Mouse (Mus musculus) hindbrain, postnatal 0 days (tissue): ENCODE data around the gene Ccdc107. TPM values are rescaled to one million over a fixed set of nuclear protein-coding genes. Genes with fewer than 3 reads are reported as not detected.

ENCODE experiments used
- ATAC-seq: fragments of 200-750 bp; cut with Nextera tagmentation; 2 replicates; pipeline ENCODE4 v1.8.0; 2017; ENCODE audit warnings: mild to moderate bottlenecking, moderate TSS enrichment, moderate library complexity
- DNase-seq: peaks from one replicate; pipeline ENCODE4 v3.0.0-alpha.2; 2015; ENCODE audit warnings: low spot score
- H3K27ac ChIP-seq: fragments of 300-500 bp; sonication (generic); 2 replicates; pipeline ENCODE4 v1.5.1; 2014; ENCODE audit warnings: mild to moderate bottlenecking
- H3K27me3 ChIP-seq: fragments of 300-500 bp; sonication (generic); 2 replicates; pipeline ENCODE4 v1.6.1; 2014; ENCODE audit warnings: low read length, mixed read lengths; ENCODE audit not compliant: insufficient read depth
- H3K36me3 ChIP-seq: fragments of 300-500 bp; sonication (generic); 2 replicates; pipeline ENCODE4 v1.6.1; 2014; ENCODE audit warnings: low read length, mixed read lengths; ENCODE audit not compliant: insufficient read depth
- H3K4me1 ChIP-seq: fragments of 300-500 bp; sonication (generic); 2 replicates; pipeline ENCODE4 v1.6.1; 2014; ENCODE audit warnings: antibody characterized with exemption, low read length, mixed read lengths; ENCODE audit not compliant: insufficient read depth
- H3K4me2 ChIP-seq: fragments of 300-500 bp; sonication (generic); 2 replicates; pipeline ENCODE4 v1.6.1; 2014; ENCODE audit warnings: low read depth, mild to moderate bottlenecking, low read length, moderate library complexity, mixed read lengths
- H3K4me3 ChIP-seq: fragments of 300-500 bp; sonication (generic); 2 replicates; pipeline ENCODE4 v1.5.1; 2014; ENCODE audit warnings: low read length
- H3K9ac ChIP-seq: fragments of 300-500 bp; sonication (generic); replicated peaks from 2 replicates; pipeline ENCODE4 v1.6.1; 2014; ENCODE audit warnings: mild to moderate bottlenecking, low read length, moderate library complexity, mixed read lengths
- H3K9me3 ChIP-seq: fragments of 300-500 bp; sonication (generic); 2 replicates; pipeline ENCODE4 v1.6.1; 2016; ENCODE audit warnings: low read length, mixed read lengths
- CTCF ChIP-seq: IDR thresholded peaks from 2 replicates; pipeline ENCODE4 v1.5.1; 2016; ENCODE audit warnings: antibody characterized with exemption, control low read depth, low read depth
- WGBS: fragments of 180-500 bp; shearing (Covaris S2); extraction: QIAGEN DNeasy Blood & Tissue Kit; methylation state at CpG from one replicate; pipeline ENCODE4 v1.1.7; 2014; 5-methylcytosine and 5-hydroxymethylcytosine counted together
- polyA plus RNA-seq: library from polyadenylated mRNA; unstranded; fragments of >200 nt; fragmentation: Nextera tagmentation; extraction: Ambion mirVana; gene quantifications from 2 replicates; pipeline ENCODE4 v1.2.1, GENCODE M21; 2015
- total RNA-seq: library from RNA; depleted of rRNA; stranded (reverse); fragments of >200 nt; gene quantifications from 2 replicates; pipeline ENCODE4 v1.2.3, GENCODE M21; 2014; rRNA removed

The Ccdc107 gene
- total RNA-seq, result 36.6 and 89.9 TPM in 2 replicates
- polyA plus RNA-seq, result 104 and 108 TPM in 2 replicates

GRCm38 (mm10) chr4:43492821-43493185, at the start of gene Ccdc107:
Gene Ccdc107 (plus strand): TSS chr4:43492900.
- WGBS, result 0% methylated on average over 25 of the region's 25 CpGs

GRCm38 (mm10) chr4:43443511-43443910, 49.2 kb upstream of the Ccdc107 start:
- H3K27ac ChIP-seq, result peak overlapping the region; percentile 91
- H3K4me1 ChIP-seq, result peaks cover 9% of the 10 kb centered on the region
- peak overlapping the region; percentile 99 for H3K9ac ChIP-seq
- H3K36me3 ChIP-seq, result peaks cover 29% of the 10 kb centered on the region
- WGBS, result 1% methylated on average over 25 of the region's 28 CpGs
- no peak for TF ChIP-seq CTCF
- no peaks in the 10 kb centered on the region for H3K27me3 ChIP-seq
- no peaks in the 10 kb centered on the region for H3K9me3 ChIP-seq
- peak overlapping the region; percentile 93 for H3K4me2 ChIP-seq
- H3K4me3 ChIP-seq, result peak overlapping the region; percentile 96
- DNase-seq, result peak; percentile 34
- peak; percentile 5; the same call in 1 of the 2 replicates for ATAC-seq

More at GRCm38 (mm10) chr4:43492821-43493185, at the start of gene Ccdc107:
- peak within 1 kb of the TSS; percentile 79 for H3K4me3 ChIP-seq
- no peaks in the 10 kb centered on the region for H3K9me3 ChIP-seq
- peak within 1 kb of the TSS; percentile 93 for H3K27ac ChIP-seq
- peak within 1 kb of the TSS; percentile 78 for H3K9ac ChIP-seq
- ATAC-seq (peak; percentile 97), DNase-seq (peak; percentile 98)
- peak; percentile 32; the same call in 1 of the 2 replicates for TF ChIP-seq CTCF
- no peaks in the 10 kb centered on the region for H3K27me3 ChIP-seq
- H3K4me1 ChIP-seq, result peaks cover 4% of the 10 kb centered on the region
- peak within 1 kb of the TSS; percentile 58 for H3K4me2 ChIP-seq
- H3K36me3 ChIP-seq, result no peaks in the 10 kb centered on the region; the same call in 1 of the 2 replicates

- no peak overlapping the region for H3K9ac ChIP-seq
- DNase-seq, result no peak
- H3K27ac ChIP-seq, result no peak overlapping the region
- no peaks in the 10 kb centered on the region for H3K9me3 ChIP-seq
- 72% methylated on average over 13 of the region's 13 CpGs for WGBS
- no peak overlapping the region for H3K4me2 ChIP-seq
- peaks cover 29% of the 10 kb centered on the region for H3K36me3 ChIP-seq
- no peak for TF ChIP-seq CTCF
- H3K27me3 ChIP-seq, result no peaks in the 10 kb centered on the region
- no peak overlapping the region for H3K4me3 ChIP-seq
- no peak for ATAC-seq
- H3K4me1 ChIP-seq, result peaks cover 9% of the 10 kb centered on the region
Observed at GRCm38 (mm10) chr4:43447251-43447650, 45.4 kb upstream of the Ccdc107 start.

DNA sequence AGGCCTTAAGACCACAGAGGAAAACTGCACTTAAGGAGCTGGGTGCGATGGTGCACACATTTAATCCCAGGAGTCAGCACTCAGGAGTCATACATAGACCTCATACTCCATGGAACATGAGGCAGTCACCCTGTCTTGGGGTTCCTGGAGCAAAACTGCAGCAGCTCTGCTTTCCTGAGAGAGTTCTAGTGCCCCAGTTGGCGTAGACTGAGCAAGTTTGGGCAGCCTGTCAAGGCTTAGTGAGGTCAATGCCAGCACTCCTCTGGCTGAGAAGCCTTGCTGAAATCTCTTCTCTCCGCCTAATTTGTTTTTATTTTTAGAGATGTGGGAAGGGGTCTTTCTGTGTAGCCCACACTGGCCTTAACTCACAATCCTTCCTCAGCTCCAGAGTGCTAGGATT, 44.1 kb upstream of the Ccdc107 start:
- no peak overlapping the region for H3K4me3 ChIP-seq
- no peak for TF ChIP-seq CTCF
- no peaks in the 10 kb centered on the region for H3K27me3 ChIP-seq
- peak; percentile 40 for DNase-seq
- H3K36me3 ChIP-seq, result peaks cover 29% of the 10 kb centered on the region
- H3K4me2 ChIP-seq, result no peak overlapping the region
- 81% methylated on average over 3 of the region's 3 CpGs for WGBS
- no peak overlapping the region for H3K9ac ChIP-seq
- no peak for ATAC-seq
- no peaks in the 10 kb centered on the region for H3K9me3 ChIP-seq
- H3K27ac ChIP-seq, result no peak overlapping the region
- peaks cover 13% of the 10 kb centered on the region for H3K4me1 ChIP-seq

- no peak for TF ChIP-seq CTCF
- ATAC-seq, result no peak
- WGBS, result 60% methylated on average over 11 of the region's 11 CpGs
- H3K4me1 ChIP-seq, result peaks cover 11% of the 10 kb centered on the region; the same call in 1 of the 2 replicates
- no peak overlapping the region for H3K9ac ChIP-seq
- no peaks in the 10 kb centered on the region for H3K9me3 ChIP-seq
- H3K27me3 ChIP-seq, result no peaks in the 10 kb centered on the region; the same call in 1 of the 2 replicates
- H3K36me3 ChIP-seq, result peaks cover 5% of the 10 kb centered on the region
- H3K4me2 ChIP-seq, result no peak overlapping the region
- H3K27ac ChIP-seq, result no peak overlapping the region
- H3K4me3 ChIP-seq, result no peak overlapping the region
- no peak for DNase-seq
Observed at GRCm38 (mm10) chr4:43452315-43452714, 40.4 kb upstream of the Ccdc107 start.

DNA sequence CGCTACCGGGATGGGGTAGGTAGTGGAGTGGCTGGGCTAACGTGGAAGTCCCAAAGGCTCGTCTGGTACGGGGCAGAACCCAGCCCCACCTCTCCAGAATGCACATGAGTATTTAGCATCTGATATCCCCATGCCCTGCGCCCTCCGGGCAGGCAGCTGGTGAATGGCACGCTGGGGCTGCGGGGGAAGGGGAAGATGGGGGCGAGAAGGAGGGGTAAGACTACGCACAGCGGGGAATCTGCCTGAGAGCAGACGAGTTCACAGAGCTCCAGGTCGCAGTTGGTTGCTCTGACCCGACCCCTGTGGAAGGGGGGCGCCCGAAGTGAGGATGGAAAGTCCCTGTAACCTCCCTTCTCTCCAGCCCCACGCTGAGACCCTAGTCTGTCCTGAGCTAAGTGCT, 39.3 kb upstream of the Ccdc107 start:
- Histone ChIP-seq H3K27ac (no peak overlapping the region), H3K36me3 (no peaks in the 10 kb centered on the region), H3K9ac (no peak overlapping the region), H3K4me2 (peak overlapping the region; percentile 41), H3K4me3 (peak overlapping the region; percentile 11), H3K27me3 (no peaks in the 10 kb centered on the region; the same call in 1 of the 2 replicates), H3K9me3 (no peaks in the 10 kb centered on the region), H3K4me1 (peaks cover 11% of the 10 kb centered on the region; the same call in 1 of the 2 replicates)
- TF ChIP-seq CTCF, result no peak
- ATAC-seq (no peak), DNase-seq (no peak)
- WGBS, result under 1% methylated on average over 16 of the region's 18 CpGs

DNA sequence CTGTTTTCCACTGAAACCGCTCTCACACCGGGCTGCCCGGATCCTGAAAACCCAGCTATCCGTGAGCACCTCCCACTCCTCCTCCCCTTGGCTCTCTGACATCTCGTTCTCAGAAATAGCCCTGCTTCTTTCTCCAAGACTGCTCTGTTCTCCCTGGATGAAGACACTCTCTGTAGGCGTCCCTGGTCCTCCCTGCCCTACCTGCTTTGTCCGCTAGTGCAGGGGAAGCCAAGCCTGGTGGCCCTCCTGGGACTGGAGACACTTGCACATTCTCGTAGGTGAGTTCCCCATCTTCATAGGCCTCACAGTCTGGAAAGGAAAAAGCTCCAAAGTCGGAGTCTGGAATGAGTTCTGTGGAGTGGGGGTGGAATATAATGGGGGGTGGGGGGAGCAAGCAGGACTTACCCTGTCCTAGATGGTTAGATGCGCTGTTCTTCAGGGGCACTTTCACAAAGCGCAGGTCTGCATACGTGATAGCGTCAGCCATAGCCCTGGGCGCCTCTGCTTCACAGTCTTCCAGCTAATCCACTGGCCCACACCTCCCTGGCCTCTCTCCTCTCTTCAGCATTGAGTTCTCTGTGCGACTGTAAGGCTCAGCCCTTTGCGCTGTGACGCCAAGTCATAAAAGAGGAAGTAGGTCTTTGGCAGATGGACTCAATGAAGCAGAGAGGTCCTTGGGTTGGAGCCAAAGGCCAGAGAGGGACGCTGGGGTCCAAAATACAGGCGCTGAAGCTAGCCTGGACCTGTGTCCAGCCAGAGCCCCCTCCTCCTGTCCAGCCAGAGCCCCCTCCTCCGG, 38.5 kb upstream of the Ccdc107 start, which contains the start of gene Cd72:
Gene Cd72 (minus strand): TSS at position 588 of the 796 bp plus-strand sequence.
- ATAC-seq, result no peak
- no peaks in the 10 kb centered on the region; the same call in 1 of the 2 replicates for H3K27me3 ChIP-seq
- peaks cover 11% of the 10 kb centered on the region; the same call in 1 of the 2 replicates for H3K4me1 ChIP-seq
- peak within 1 kb of the TSS; percentile 41 for H3K4me2 ChIP-seq
- no peak within 1 kb of the TSS for H3K9ac ChIP-seq
- DNase-seq, result peak; percentile 34
- no peaks in the 10 kb centered on the region for H3K36me3 ChIP-seq
- H3K4me3 ChIP-seq, result peak within 1 kb of the TSS; percentile 11
- no peaks in the 10 kb centered on the region for H3K9me3 ChIP-seq
- 0 out of 2 replicates have a peak, but pooled peaks have one; percentile 16 for TF ChIP-seq CTCF
- WGBS, result 27% methylated on average over 20 of the region's 20 CpGs
- no peak within 1 kb of the TSS for H3K27ac ChIP-seq
